Mouse (Mus musculus): ENCODE data around the gene Xab2. TPM values are rescaled to one million over a fixed set of nuclear protein-coding genes. Genes with fewer than 3 reads are reported as not detected.
"Not testable (repeated sequence)": the region's sequence is repeated elsewhere in the genome, so short reads cannot be mapped to it uniquely, and the experiment has no call there.

The Xab2 gene
- polyA plus RNA-seq, 3 experiments from 2014 or later, result 58.7 to 87.4 (median 83.2) TPM

DNA sequence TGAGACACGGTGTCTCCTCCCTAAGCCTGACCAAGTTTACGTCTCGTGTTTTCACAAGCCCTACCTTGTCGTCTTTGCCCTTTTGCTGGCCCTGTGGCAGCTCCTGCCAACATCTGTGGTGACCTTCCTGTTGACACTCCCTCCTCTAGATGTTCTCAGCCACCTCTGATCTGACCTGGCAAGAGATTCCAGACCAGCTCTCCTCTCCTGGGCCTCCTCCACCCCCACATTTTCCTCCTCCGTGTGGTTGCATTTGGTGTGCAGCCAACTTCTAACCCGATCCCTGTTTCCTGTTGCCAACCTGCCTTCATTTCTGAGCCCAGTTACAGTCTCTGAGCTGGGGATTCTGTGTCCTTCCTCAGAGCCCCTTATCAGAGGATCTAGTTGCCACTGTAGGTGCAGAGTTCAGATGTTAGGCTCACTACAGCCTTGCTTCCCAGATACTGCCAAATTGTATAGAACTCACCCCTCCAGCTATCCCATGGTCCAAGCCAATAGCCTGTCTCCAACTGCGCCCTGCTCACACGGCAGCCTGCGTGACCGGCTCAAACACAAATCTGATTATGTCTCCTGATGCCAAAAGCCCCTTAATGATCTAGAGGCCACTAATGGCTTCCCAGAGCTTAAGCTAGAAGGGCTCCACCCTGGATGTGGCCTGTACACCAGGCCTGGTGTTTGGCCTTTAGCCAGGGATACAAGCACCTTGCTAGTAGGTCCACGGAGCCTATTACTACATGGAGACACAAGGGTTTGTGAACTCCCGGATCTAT, 11.9 kb downstream of the Xab2 start:
- ATAC-seq, result no peak

DNA sequence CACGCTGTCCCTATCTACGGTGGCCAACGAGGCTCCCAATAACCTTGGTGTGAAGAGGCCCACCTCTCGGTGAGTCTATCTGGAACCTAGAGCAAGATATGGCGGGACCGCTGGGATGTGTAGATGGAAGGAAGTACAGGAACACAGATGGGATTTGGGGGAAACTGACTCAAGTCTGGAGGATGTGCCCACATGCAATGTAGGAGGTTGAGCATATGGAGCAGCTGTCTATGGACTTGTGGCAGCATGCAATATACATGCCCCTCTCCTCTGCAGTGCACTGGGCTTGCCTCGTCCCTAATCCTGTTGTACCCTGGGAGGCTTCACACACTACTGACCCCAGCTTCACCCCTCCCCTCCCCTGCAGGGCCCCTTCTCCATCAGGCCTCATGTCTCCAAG, 13.3 kb downstream of the Xab2 start:
- no peak for ATAC-seq

DNA sequence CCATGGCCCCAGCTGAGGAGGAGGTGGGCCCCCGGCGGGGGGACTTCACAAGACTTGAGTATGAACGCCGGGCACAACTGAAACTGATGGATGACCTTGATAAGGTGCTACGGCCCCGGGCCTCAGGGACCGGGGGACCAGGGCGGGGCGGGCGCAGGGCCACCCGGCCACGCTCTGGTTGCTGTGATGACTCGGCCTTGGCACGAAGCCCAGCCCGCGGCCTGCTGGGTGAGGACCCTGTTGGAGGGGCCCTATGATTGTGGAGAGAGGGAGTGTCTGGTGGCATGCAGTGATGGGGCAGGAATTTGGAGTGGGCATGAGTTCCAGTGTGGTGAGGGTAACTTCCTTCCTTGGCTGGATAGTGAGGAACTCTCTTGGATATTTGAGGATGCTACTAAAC, 14.5 kb downstream of the Xab2 start:
- ATAC-seq, result no peak

DNA sequence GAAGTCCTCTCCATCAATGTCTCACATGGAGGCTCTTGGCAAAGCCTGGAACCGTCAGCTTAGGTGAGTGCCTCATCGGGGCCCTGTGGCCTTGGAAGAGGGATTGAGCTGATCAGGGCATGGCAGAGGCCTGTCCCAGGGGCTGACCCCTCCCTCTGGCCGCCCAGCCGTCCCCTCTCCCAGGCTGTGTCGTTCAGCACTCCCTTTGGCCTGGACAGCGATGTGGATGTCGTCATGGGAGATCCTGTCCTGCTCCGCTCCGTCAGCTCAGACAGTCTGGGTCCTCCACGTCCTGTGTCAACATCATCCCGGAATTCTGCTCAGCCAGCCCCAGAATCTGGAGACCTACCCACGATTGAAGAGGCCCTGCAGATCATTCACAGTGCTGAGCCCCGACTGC, 17.7 kb downstream of the Xab2 start:
- ATAC-seq, result no peak

DNA sequence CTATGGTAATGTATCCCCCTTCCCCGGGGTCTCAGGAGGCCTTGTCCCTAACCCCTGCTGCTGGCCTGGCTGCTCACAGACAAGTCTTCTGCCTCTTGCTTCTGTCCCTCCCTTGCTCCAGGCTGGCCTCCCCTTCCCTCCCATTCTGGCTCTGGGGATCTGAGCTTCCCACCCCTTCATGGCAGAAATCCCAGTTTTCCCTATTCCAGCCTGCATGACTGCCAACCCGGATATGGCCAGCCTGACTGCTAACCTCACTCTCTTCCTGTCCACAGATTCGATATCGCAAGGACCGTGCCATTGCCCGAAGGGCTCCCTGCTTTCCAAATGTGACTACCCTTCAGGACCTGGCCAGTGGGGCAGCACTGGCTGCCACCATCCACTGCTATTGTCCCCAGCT, 20.7 kb downstream of the Xab2 start:
- no peak for ATAC-seq

DNA sequence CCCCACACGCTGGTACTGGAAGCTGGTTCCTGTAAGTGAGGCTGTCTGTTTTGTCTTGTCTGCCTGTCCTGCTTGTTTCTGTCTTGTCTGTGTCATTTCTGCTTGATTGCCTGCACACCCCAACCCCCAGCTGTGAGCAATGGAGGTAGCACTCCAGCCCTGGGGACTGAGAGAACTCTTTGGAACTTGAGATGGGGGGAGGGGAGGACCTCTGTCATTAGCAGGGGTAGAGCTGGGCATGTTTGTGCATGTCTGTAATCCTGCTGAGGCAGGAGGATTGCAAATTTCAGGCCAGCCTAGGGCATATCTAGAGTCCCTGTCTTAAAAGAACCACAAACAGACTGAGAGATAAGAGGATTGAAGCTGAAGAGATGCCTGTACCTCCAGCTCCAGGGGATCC, 21.9 kb downstream of the Xab2 start:
- no peak for ATAC-seq

DNA sequence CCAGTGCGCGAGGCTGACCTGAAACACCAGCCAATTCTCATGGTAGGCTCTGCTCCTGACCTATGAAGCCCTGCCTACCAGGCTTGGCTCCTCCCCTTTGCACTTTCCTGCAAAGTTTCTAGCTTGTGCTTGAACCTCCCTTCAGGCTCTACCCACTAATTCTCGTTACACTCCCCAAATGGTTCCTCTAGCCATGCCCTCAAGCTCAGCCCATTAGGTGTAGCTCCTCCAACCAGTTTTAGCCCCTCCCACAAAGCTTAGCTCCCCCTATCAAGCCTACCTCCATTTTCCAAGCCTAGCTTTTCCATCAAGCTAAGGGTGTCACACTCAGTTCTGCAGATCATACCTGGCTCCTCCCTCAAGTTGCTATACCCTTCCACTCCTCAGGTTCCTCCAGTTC, 23.1 kb downstream of the Xab2 start:
- no peak for ATAC-seq

DNA sequence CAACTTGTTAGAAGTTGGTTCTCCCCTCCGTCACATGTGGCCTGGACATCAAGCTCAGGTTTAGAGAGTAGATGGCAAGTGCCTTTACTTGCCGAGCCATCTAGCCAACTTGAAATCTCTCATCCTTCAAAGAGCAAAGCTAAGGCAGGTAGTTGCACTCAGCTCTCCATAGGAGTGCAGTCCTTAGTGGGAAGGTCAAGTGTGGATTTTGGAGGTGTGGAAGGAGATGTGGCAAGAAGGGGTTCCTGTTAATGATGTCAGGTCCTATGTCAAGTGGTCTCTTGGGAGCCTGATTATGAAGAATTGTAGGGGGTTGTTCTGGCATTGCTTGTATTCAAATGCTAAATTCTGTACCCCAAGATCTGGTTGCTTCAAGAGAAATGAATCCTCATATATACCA, 26.6 kb downstream of the Xab2 start:
- ATAC-seq, result no peak

DNA sequence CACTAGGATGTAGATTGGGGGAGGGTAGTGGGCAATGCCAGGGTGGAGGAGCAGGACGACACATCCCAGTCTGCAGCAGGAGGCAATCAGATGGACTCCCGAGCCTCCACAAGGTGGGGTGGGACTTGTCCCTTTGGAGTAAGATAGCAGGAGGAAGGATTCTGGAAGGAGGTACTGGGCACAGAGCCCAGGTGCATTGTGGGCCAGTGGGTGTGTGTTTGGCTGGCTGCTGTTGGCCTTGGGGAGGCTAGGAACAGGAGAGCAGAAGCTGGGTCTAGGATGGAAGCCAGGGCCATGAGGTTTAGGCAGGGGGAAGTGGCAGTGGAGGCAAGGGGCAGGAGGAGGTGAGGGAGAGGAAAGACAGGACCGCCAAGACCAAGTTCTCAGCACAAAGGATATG, 27.6 kb downstream of the Xab2 start:
- no peak for ATAC-seq

DNA sequence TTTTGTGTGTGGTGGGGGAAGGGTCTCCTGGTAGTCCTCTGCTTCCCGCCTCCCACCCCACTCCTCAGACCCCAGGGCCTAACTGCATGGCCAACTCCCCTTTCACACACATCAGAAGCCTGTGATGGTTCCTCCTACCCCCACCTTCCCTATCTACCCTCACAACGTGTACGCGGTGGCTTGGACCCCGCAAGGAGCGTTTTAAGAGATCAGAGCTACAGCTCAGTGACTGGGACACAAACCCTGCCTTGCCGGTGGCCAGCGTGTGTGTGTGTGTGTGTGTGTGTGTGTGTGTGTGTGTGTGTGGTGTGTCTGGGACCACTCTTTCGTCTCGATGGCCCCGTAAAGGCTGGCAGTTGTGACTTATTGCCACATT, 32.9 kb downstream of the Xab2 start:
- no peak for ATAC-seq

DNA sequence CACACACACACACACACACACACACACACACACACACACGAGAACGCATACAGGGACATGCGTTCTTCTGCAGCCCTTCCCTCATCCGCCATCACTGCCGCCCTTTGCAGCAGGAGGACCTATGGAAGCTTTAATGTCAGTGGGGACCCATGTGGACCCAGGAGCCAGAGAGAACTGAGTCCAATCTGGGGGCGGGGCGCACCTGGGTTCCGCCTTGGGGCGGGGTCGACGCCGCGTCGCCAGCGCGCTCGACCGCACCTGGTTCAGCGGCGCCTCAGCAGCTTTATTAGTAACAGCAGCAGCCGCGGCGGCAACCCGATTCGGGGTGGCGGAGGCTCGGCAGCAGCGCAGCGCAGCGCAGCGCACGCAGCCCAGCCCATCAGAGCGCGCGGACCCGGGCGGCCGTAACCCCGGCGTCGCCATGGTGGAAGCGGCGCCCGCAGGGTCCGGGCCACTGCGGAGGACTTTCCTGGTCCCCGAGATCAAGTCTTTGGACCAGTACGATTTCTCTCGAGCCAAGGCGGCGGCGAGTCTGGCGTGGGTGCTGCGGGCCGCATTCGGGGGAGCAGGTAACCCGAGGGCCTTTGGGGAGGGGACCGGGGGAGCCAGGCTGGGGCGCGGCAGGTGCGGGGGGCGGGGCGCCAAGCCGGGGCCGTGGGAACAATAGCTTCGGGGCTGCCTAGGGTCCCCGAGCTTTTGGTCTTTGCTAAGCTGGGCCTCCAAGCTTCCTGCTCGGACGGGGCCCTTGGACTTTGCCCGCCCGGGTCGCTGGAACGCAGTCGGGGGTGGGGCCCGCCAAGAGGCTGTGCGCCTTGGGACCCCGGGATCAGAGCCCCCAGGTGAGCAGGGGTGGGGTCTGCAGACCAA, 33.5 kb downstream of the Xab2 start:
- ATAC-seq, result peak; percentile 38

DNA sequence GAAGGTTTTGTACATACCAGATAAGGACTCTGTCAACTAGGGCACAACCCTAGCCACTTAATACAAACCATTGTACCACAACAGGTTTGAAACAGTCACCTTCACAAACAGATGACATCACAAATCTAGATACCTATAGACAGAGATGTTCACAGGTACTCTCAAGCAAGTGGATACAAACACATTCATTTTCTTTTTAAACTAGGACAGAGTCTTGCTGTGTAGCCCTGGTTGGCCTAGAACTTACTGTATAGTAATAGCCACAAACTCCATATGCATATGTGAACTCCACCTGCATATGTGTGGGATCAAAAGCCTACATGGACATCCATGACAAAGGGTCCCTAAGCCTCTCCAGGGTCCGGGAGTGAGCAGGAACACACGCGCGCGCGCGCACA, 34.1 kb downstream of the Xab2 start, which contains the start of gene Camsap3:
Gene Camsap3 (plus strand): TSS at position 301 of the 398 bp plus-strand sequence.
- no peak for ATAC-seq

DNA sequence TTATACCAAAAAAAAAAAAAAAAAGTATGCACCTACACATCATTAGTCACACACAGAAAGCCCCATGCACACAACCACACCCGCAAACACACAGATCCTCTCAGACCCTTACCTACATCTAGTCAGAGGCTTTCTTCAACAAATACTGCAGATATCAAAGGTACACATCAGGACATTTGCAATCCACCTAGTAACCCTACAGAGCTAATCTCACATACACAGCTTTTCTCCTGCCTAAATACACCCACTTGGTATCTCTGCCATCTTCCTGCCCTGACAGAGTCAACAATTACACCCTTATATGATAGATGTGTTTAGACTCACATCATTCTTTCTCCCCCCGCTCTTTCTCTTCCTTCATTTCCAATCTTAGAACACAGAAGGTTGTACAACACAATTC, 34.7 kb downstream of the Xab2 start:
- no peak for ATAC-seq

DNA sequence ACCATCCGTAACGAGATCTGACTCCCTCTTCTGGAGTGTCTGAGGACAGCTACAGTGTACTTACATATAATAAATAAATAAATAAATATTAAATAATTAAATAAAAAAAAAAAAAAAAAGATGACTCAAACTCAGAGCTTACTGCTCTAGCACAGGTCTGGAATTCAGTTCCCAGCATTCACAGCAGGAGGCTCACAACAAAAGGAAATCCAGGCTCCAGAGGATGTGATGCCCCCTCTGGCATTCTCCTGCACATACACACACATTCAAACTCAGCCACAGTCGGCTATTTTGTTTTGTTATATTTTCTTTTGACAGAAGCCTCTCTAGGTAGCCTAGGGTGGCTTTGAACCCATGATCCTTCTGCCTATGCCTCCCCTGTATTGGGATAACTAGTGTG, 39.2 kb downstream of the Xab2 start:
- not testable (repeated sequence) for ATAC-seq

DNA sequence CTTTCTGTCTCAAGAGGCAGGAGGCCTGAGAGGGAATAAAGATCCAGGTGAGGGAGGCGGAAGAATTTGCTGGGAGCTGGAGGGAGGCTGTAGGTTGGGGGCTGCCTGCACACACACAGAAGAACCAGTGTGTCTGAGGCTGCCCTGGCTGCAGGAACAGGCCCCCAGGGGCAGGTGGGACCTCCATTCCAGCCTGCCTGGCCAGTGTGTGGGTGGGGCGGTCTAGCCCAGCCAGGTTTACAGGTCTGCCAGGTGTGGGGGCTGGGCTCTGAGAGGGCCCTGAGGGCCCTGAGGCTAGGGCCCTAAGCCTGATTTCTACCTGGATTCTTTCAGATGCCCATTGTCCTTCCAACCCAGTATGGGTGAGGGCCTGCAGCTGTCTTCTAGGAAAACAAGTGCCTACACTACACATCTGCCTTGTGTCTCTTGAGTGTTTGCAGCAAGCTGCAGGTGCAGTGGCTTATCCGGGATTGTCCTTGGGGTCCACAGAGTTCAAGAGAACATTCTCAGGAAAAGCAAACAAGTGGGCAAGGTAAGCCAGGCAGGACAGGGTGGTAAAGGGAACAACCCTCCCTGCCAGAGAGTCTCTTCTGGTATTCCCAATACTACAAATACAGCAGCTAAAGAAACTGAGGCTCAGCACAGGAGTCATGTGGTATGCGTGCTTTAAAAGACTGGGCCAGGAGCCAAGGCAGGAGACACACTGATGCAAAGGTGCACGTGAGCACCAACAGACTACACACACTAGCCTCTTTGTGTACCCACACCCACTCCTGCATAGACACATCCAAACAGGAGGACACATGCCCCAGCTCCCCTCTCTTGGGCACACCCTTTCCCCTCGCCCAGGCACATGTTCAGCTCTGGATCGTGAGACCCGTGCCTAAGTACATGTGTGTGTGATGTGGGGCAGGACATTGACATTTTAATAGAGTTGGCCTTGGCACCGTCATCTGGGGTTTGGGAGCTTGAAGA, 41.4 kb downstream of the Xab2 start:
- no peak for ATAC-seq

DNA sequence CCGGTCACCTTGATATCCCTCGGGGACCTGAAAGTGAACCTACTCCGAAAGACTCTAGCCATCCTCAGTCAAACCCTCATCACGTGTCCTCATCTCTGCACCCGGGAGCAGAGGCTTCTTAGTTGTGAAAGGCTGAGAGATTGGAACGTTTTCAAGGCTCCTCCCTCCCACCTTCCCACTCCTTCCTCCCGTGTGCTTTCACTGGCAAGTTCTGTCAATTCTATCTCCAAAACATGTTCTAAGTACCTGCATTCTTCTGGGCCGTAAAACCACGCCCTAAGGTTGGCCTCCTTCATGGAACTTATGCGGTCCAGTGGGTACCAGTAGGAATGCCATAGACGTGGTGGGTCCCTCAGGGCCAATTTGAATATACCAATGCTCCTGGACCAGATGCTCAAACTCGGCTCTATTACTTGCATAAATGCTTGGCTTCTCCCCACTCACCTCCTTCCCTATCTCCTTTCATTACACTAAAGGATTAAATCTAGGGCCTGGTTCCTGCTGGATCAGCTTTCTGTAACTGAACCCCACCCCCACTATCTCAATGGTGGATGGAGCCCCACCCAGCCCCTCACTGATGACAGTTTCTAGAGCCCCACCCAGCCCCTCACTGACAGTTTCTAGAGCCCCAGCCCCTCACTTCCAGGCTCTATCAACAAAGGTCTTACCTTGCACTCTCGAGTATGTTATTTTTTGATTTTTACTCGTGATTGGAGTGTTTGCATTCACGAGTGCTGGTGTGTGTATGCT, 44.7 kb downstream of the Xab2 start:
- ATAC-seq, result no peak

DNA sequence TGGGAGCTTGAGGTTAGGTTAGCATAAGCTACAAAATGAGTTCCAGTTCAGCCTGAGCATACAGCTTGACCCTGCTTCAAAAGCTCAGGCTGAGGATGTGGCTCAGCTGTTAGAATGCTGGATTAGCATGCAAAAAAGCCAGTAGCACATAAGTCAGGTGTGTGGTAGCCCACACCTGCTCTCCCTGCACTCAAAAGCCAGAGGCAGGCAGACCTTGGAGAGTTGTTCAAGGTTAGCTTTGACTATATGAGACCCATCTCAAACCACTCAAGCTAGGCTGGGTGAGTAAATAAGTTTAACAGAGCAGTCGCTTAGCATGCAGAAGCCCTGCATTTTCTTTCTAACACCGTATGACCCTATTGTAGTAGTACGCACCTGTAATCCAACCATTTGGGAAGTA, 46.6 kb downstream of the Xab2 start:
- no peak for ATAC-seq

DNA sequence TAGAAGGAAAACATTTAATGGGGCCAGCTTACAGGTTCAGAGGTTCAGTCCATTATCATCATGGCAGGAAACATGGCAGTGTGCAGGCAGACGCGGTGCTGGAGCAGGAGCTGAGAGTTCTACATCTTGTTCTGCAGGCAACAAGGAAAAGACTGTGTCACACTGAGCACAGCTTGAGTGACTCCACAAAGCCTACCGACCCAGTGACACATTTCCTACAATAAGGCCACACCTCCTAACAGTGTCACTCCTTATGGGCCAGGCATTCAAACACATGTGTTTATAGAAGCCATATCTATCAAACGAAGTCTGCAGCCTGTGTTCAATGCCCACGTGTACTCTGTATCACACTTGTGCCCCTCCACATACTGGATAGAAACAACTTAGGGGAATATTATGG, 51.3 kb downstream of the Xab2 start:
- ATAC-seq, result no peak

DNA sequence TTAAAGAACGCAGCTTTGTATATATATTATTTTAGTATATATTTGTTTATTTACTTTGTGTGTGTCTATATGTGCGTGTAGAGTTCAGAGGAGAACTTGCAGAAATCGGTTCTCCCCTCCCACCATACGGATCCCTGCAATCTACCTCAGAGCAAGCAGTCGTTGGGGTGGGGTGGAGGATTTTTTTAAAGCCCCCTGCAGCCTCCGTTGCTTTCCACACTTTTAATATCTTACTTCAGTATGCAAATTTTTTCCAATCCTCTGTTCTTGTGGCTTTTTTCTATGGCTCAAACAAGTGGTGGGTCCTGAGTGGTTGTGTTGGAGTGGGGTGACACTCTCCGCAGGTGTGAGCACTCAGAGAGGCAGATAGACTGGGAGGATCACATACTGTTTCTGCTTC, 52.7 kb downstream of the Xab2 start:
- ATAC-seq, result no peak

DNA sequence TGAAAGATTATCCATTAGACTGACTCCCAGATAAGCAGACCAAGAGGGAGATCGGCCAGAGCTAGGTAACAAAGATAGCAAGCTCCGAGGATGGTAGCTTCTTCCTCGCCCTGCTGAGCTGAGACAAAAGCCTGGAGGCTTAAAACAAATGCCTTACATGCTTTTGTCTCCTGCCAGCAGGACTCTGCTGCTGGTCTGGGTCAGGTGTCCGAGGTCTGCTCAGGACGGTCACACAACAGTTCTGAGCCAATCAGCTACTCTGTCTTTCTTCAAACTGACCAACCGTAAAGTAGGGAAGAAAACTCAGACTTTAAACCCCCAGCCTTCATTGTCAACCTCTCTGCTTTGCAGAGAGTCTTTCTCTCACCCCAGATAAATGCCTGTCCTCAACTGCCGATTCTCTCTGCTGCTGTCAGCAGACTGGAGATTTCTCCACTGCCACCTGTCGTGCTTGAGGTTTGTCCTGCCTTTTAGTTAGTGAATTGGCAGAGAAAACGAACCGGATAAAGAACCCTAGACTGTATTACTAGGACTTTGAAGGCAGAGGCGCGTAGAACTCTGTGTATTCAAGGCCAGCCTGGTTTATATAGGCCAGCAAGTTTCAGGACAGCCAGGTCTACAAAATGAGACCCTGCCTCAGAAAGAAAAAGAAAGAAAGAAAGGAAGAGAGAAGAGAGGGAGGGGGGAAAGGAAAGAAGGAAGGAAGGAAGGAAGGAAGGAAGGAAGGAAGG, 53.3 kb downstream of the Xab2 start, which contains the start of gene C330021F23Rik:
Gene C330021F23Rik (plus strand): TSS at position 350 of the 731 bp plus-strand sequence.
- no peak for ATAC-seq
